Mouse (Mus musculus) kidney, adult 2 months (tissue): ENCODE measurements around the gene Plekha6. TPM values are rescaled to one million over a fixed set of nuclear protein-coding genes. Genes with fewer than 3 reads are reported as not detected.

Source experiments
- DNase-seq: peaks from one replicate; pipeline ENCODE4 v3.0.0; 2021
- H3K27ac ChIP-seq: fragments of 200-500 bp; 2 replicates; pipeline ENCODE4 v1.5.1; 2012; ENCODE audit warnings: low read depth, low read length, control low read depth, inconsistent platforms; ENCODE audit not compliant: insufficient read depth
- H3K27me3 ChIP-seq: fragments of 200-500 bp; replicated peaks from 2 replicates; pipeline ENCODE4 v1.6.1; 2012; ENCODE audit warnings: mild to moderate bottlenecking, moderate library complexity, low read length, inconsistent platforms; ENCODE audit not compliant: control insufficient read depth, insufficient read depth
- H3K36me3 ChIP-seq: fragments of 200-500 bp; 2 replicates; pipeline ENCODE4 v1.6.1; 2012; ENCODE audit warnings: mild to moderate bottlenecking, moderate library complexity, low read length, inconsistent platforms; ENCODE audit not compliant: control insufficient read depth, insufficient read depth
- H3K4me1 ChIP-seq: fragments of 200-500 bp; 2 replicates; pipeline ENCODE4 v1.6.1; 2011; ENCODE audit warnings: low read length; ENCODE audit not compliant: control insufficient read depth, insufficient read depth
- H3K4me3 ChIP-seq: fragments of 200-500 bp; 2 replicates; pipeline ENCODE4 v1.5.1; 2011; ENCODE audit warnings: mild to moderate bottlenecking, low read depth, low read length, control low read depth; ENCODE audit not compliant: insufficient read depth
- CTCF ChIP-seq: fragments of 200-500 bp; conservative IDR thresholded peaks from 2 replicates; pipeline ENCODE4 v1.5.1; 2011; ENCODE audit warnings: low read depth, mild to moderate bottlenecking, control low read depth, low read length, moderate library complexity, mixed read lengths; ENCODE audit not compliant: insufficient read depth, insufficient read length
- POLR2A ChIP-seq: fragments of 200-500 bp; IDR thresholded peaks from one replicate; pipeline ENCODE4 v1.6.1; 2011; ENCODE audit warnings: low read depth, low read length, control low read depth
- WGBS: fragments of 180-500 bp; shearing (Covaris S2); methylation state at CpG from one replicate; pipeline ENCODE4 v1.1.7; 2018; 5-methylcytosine and 5-hydroxymethylcytosine counted together
- polyA plus RNA-seq: library from polyadenylated mRNA; depleted of rRNA; stranded (reverse); fragments of >200 nt; gene quantifications from 2 replicates; pipeline ENCODE4 v1.2.3, GENCODE M21; 2012

Plekha6 gene
- polyA plus RNA-seq, 1 experiment, result 91.4 TPM

DNA sequence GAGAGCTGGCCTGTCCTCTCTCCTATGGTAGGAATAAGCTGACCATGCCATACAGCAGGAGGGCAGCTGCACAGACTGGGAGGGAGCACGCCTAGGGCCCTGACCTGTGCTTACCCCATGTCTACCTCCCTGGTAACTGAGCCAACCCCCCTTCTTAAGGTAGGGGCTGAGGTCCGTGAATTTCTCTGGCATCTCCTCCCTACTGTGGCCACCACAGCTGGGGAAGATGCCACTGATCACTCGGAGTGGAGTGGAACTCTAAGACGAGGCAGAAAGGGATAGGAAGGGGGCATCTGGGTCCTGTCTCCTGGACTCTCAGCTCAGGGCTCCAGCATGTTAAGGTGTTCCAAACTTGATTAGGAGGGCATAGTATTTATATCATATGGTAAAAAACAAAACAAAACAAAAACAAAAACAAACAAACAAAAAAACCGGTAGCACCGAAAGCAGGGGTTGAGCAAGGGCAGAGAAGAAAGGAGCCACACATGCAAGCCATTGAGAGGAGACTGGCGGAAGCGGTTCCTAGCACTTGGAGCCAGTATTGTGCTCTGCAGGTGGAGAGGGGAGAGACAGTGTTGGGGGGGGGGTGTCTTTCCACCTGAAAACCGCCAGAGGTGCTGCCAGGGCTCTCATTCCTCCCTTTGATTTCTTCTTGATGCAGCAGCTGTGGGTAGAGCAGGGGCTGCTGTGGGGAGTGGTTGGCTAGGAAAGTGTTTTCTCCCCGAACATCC lies 89.0 kb downstream of the Plekha6 start:
- Histone ChIP-seq H3K4me3 (no peak overlapping the region), H3K4me1 (peaks cover 63% of the 10 kb centered on the region), H3K36me3 (peaks cover 1% of the 10 kb centered on the region; the same call in 1 of the 2 replicates), H3K27me3 (no peaks in the 10 kb centered on the region), H3K27ac (peak overlapping the region; percentile 84)
- WGBS, result 51% methylated on average over 10 of the region's 10 CpGs
- DNase-seq, result no peak
- TF ChIP-seq POLR2A (no peak), CTCF (no peak)

- H3K27me3 ChIP-seq, result no peaks in the 10 kb centered on the region
- no peak overlapping the region for H3K4me3 ChIP-seq
- WGBS, result 36% methylated on average over 1 of the region's 1 CpGs
- peak overlapping the region; percentile 84 for H3K27ac ChIP-seq
- peaks cover 1% of the 10 kb centered on the region; the same call in 1 of the 2 replicates for H3K36me3 ChIP-seq
- peaks cover 68% of the 10 kb centered on the region for H3K4me1 ChIP-seq
- DNase-seq, result peak; percentile 38
- TF ChIP-seq POLR2A, result no peak
- no peak for TF ChIP-seq CTCF
These were observed 89.5 kb downstream of the Plekha6 start for GRCm38 (mm10) chr1:133253532-133253866.

GRCm38 (mm10) chr1:133254226-133254625 lies 90.2 kb downstream of the Plekha6 start:
- peak; percentile 83 for DNase-seq
- Histone ChIP-seq H3K4me3 (no peak overlapping the region), H3K27me3 (no peaks in the 10 kb centered on the region), H3K27ac (peak overlapping the region; percentile 62), H3K4me1 (peaks cover 70% of the 10 kb centered on the region), H3K36me3 (peaks cover 1% of the 10 kb centered on the region; the same call in 1 of the 2 replicates)
- TF ChIP-seq POLR2A, result no peak
- no peak for TF ChIP-seq CTCF
- 29% methylated on average over 6 of the region's 6 CpGs for WGBS

GRCm38 (mm10) chr1:133254856-133255764 lies 91.1 kb downstream of the Plekha6 start:
- TF ChIP-seq CTCF (no peak), POLR2A (no peak)
- DNase-seq, result peak; percentile 91
- 22% methylated on average over 9 of the region's 9 CpGs for WGBS
- peaks cover 1% of the 10 kb centered on the region; the same call in 1 of the 2 replicates for H3K36me3 ChIP-seq
- no peaks in the 10 kb centered on the region for H3K27me3 ChIP-seq
- H3K27ac ChIP-seq, result peak overlapping the region; percentile 77
- H3K4me3 ChIP-seq, result no peak overlapping the region
- peaks cover 67% of the 10 kb centered on the region for H3K4me1 ChIP-seq

- Histone ChIP-seq H3K4me1 (peaks cover 62% of the 10 kb centered on the region), H3K4me3 (no peak overlapping the region), H3K27me3 (no peaks in the 10 kb centered on the region), H3K36me3 (peaks cover 1% of the 10 kb centered on the region; the same call in 1 of the 2 replicates), H3K27ac (peak overlapping the region; percentile 77)
- TF ChIP-seq CTCF (no peak), POLR2A (no peak)
- no peak for DNase-seq
- WGBS, result 51% methylated on average over 5 of the region's 5 CpGs
These were observed 91.8 kb downstream of the Plekha6 start for GRCm38 (mm10) chr1:133255776-133256175.

DNA sequence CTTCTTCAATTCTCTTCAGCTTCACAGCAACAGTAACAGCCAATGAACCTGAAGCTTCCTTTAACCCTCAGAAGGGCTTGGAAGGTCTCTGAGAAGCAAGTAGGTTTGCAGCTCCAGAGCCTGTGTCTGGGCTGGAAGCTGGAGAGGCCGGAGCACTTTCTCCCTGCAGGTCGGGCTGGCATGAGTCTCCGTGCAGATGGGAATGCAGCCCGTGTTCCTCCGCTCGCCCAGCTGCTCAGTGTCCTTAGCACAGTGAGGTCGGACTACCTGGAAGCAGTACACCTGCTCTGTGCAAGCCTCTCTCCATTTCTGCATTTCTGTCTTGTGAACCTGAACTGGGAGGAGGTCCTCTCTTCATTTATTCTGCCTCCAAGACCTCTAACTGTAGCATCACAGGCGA lies 92.3 kb downstream of the Plekha6 start:
- H3K4me3 ChIP-seq, result no peak overlapping the region
- H3K27ac ChIP-seq, result peak overlapping the region; percentile 77
- TF ChIP-seq CTCF (no peak), POLR2A (no peak)
- peaks cover 56% of the 10 kb centered on the region for H3K4me1 ChIP-seq
- peaks cover 1% of the 10 kb centered on the region; the same call in 1 of the 2 replicates for H3K36me3 ChIP-seq
- no peak for DNase-seq
- H3K27me3 ChIP-seq, result no peaks in the 10 kb centered on the region
- 42% methylated on average over 8 of the region's 8 CpGs for WGBS

DNA sequence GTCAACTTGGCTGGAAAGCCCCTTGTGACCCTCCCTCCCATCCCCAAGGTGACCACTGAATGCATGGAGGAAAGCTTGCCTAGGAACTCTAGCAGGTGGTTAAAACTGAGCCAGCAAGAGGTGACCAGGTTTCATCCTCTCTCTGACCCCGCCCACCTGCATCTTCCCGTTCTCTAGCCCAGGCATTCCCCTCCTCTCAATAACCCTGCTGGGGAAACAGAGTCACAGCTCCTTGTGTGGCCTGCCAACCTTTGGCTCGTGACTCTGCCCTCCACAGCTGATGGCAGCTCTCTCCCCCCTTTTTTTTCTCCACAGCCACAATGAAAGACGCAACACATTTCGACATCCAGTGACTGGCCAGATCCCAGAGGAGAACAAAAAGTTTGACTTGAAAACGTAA lies 94.7 kb downstream of the Plekha6 start:
- Histone ChIP-seq H3K36me3 (peaks cover 3% of the 10 kb centered on the region; the same call in 1 of the 2 replicates), H3K4me1 (peaks cover 39% of the 10 kb centered on the region), H3K4me3 (no peak overlapping the region), H3K27me3 (no peaks in the 10 kb centered on the region), H3K27ac (no peak overlapping the region)
- TF ChIP-seq POLR2A (no peak), CTCF (no peak)
- WGBS, result 67% methylated on average over 6 of the region's 6 CpGs
- DNase-seq, result no peak
